28 mouse cellular contexts compared by ENCODE assay signal in the genomic region with DNA sequence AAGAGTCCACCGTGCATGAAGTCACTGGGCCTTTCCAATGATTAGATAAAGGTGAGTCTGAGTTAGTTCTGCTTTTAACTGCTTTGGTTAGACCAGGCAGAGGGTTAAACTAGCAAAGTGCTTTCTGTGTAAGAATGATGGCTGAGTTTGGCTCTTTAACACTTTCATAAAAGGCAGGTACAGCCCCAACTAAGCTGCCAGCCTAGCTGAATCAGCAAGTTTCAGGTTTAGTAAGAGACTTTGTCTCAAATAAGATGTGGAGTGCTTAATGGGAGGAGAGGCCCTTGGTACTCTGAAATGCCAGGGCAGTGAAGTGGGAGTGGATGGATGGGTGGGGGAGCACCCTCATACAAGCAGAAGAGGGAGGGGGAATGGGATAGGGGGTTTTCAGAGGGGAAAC.
"Had no signal": no experiment of that assay in that cellular context is flagged by ENCODE, and none has a peak within 500 bp of the region (broad histone marks: within the 10 kb centered on the region; RNA-seq: fewer than 3 reads in every experiment).

No protein-coding gene starts in this region.

- H3K4me3 ChIP-seq: heart, adult 2 months; heart, embryonic 13.5 days; heart, embryonic 15.5 days; hindbrain, embryonic 13.5 days; hindbrain, embryonic 15.5 days; intestine, embryonic 15.5 days; layer of hippocampus, adult 2 months; left cerebral cortex, adult 2 months; limb, embryonic 10.5 days; limb, embryonic 12.5 days; liver, embryonic 13.5 days; liver, embryonic 15.5 days had no signal

- H3K27ac ChIP-seq: heart, adult 2 months; heart, embryonic 13.5 days; heart, embryonic 15.5 days; hindbrain, embryonic 13.5 days; hindbrain, embryonic 15.5 days; hindbrain, postnatal 0 days; intestine, embryonic 15.5 days; layer of hippocampus, adult 2 months; left cerebral cortex, adult 2 months; limb, embryonic 10.5 days; limb, embryonic 12.5 days; liver, embryonic 13.5 days; liver, embryonic 15.5 days had no signal

- H3K9me3 ChIP-seq: heart, embryonic 13.5 days; heart, embryonic 15.5 days; hindbrain, embryonic 13.5 days; hindbrain, embryonic 15.5 days; intestine, embryonic 15.5 days; limb, embryonic 10.5 days; limb, embryonic 12.5 days; liver, embryonic 13.5 days; liver, embryonic 15.5 days had no signal

- H3K4me2 ChIP-seq: heart, embryonic 11.5 days; heart, embryonic 13.5 days; heart, embryonic 15.5 days; hindbrain, embryonic 13.5 days; hindbrain, embryonic 15.5 days; intestine, embryonic 15.5 days; limb, embryonic 12.5 days; liver, embryonic 11.5 days; liver, embryonic 13.5 days; liver, embryonic 15.5 days had no signal

- H3K9ac ChIP-seq: heart, embryonic 13.5 days; heart, embryonic 15.5 days; hindbrain, embryonic 13.5 days; hindbrain, embryonic 15.5 days; intestine, embryonic 15.5 days; limb, embryonic 12.5 days; liver, embryonic 13.5 days; liver, embryonic 15.5 days had no signal

- DNase-seq: gastrocnemius, postnatal 14 days; gastrocnemius, postnatal 36 days; heart, adult 11 months; heart, adult 2 months; heart, postnatal 14 days; heart, postnatal 36 days; kidney, adult 18-20 months; kidney, adult 8-10 months; kidney, postnatal 10 days; kidney, postnatal 25 days; kidney, postnatal 4 days; liver; liver, embryonic 13.5 days had no signal

- H3K27me3 ChIP-seq: heart, embryonic 13.5 days; heart, embryonic 15.5 days; hindbrain, embryonic 13.5 days; hindbrain, embryonic 15.5 days; intestine, embryonic 15.5 days; limb, embryonic 12.5 days; liver, embryonic 13.5 days; liver, embryonic 15.5 days had no signal

- H3K4me1 ChIP-seq: heart, embryonic 15.5 days; hindbrain, embryonic 13.5 days; hindbrain, embryonic 15.5 days; intestine, embryonic 15.5 days; limb, embryonic 12.5 days; liver, embryonic 13.5 days; liver, embryonic 15.5 days had no signal

- ATAC-seq: hindbrain, postnatal 0 days; inflammation-experienced regulatory T-cells, adult 6 months; intestine, embryonic 15.5 days; intestine, postnatal 0 days had no signal

- H3K36me3 ChIP-seq: heart, embryonic 13.5 days; heart, embryonic 15.5 days; hindbrain, embryonic 13.5 days; hindbrain, embryonic 15.5 days; intestine, embryonic 15.5 days; limb, embryonic 10.5 days; limb, embryonic 12.5 days; liver, embryonic 13.5 days; liver, embryonic 15.5 days had no signal
